Mouse (Mus musculus) hindbrain, postnatal 0 days (tissue): ENCODE measurements at regions not wholly inside any gene's neighbourhood (a gene's known extent, or its start where the extent isn't known, plus 50 kb on each side); places are given as distances from the start of the nearest gene placed in this dataset.
"Not testable (repeated sequence)": the region's sequence is repeated elsewhere in the genome, so short reads cannot be mapped to it uniquely, and the experiment has no call there.

Experiments used
- ATAC-seq: fragments of 200-750 bp; cut with Nextera tagmentation; 2 replicates; pipeline ENCODE4 v1.8.0; 2017; ENCODE audit warnings: mild to moderate bottlenecking, moderate TSS enrichment, moderate library complexity
- DNase-seq: peaks from one replicate; pipeline ENCODE4 v3.0.0-alpha.2; 2015; ENCODE audit warnings: low spot score
- H3K27ac ChIP-seq: fragments of 300-500 bp; sonication (generic); 2 replicates; pipeline ENCODE4 v1.5.1; 2014; ENCODE audit warnings: mild to moderate bottlenecking
- H3K27me3 ChIP-seq: fragments of 300-500 bp; sonication (generic); 2 replicates; pipeline ENCODE4 v1.6.1; 2014; ENCODE audit warnings: low read length, mixed read lengths; ENCODE audit not compliant: insufficient read depth
- H3K36me3 ChIP-seq: fragments of 300-500 bp; sonication (generic); 2 replicates; pipeline ENCODE4 v1.6.1; 2014; ENCODE audit warnings: low read length, mixed read lengths; ENCODE audit not compliant: insufficient read depth
- H3K4me1 ChIP-seq: fragments of 300-500 bp; sonication (generic); 2 replicates; pipeline ENCODE4 v1.6.1; 2014; ENCODE audit warnings: antibody characterized with exemption, low read length, mixed read lengths; ENCODE audit not compliant: insufficient read depth
- H3K4me2 ChIP-seq: fragments of 300-500 bp; sonication (generic); 2 replicates; pipeline ENCODE4 v1.6.1; 2014; ENCODE audit warnings: low read depth, mild to moderate bottlenecking, low read length, moderate library complexity, mixed read lengths
- H3K4me3 ChIP-seq: fragments of 300-500 bp; sonication (generic); 2 replicates; pipeline ENCODE4 v1.5.1; 2014; ENCODE audit warnings: low read length
- H3K9ac ChIP-seq: fragments of 300-500 bp; sonication (generic); replicated peaks from 2 replicates; pipeline ENCODE4 v1.6.1; 2014; ENCODE audit warnings: mild to moderate bottlenecking, low read length, moderate library complexity, mixed read lengths
- H3K9me3 ChIP-seq: fragments of 300-500 bp; sonication (generic); 2 replicates; pipeline ENCODE4 v1.6.1; 2016; ENCODE audit warnings: low read length, mixed read lengths
- CTCF ChIP-seq: IDR thresholded peaks from 2 replicates; pipeline ENCODE4 v1.5.1; 2016; ENCODE audit warnings: antibody characterized with exemption, control low read depth, low read depth
- WGBS: fragments of 180-500 bp; shearing (Covaris S2); extraction: QIAGEN DNeasy Blood & Tissue Kit; methylation state at CpG from one replicate; pipeline ENCODE4 v1.1.7; 2014; 5-methylcytosine and 5-hydroxymethylcytosine counted together

GRCm38 (mm10) chr4:7247244-7247643, 991.6 kb downstream of the Car8 start:
- TF ChIP-seq CTCF = no peak
- Histone ChIP-seq H3K4me1 (no peaks in the 10 kb centered on the region), H3K27me3 (no peaks in the 10 kb centered on the region), H3K36me3 (no peaks in the 10 kb centered on the region), H3K27ac (no peak overlapping the region), H3K9me3 (no peaks in the 10 kb centered on the region), H3K4me2 (no peak overlapping the region), H3K4me3 (no peak overlapping the region), H3K9ac (no peak overlapping the region)
- ATAC-seq (no peak), DNase-seq (no peak)
- 15% methylated on average over 4 of the region's 4 CpGs for WGBS

GRCm38 (mm10) chr4:7246828-7247227, 992.0 kb downstream of the Car8 start:
- H3K9ac ChIP-seq = no peak overlapping the region
- no peak for DNase-seq
- H3K27ac ChIP-seq = no peak overlapping the region
- no peak for TF ChIP-seq CTCF
- H3K36me3 ChIP-seq = no peaks in the 10 kb centered on the region
- H3K4me2 ChIP-seq = no peak overlapping the region
- ATAC-seq = no peak
- no peaks in the 10 kb centered on the region for H3K9me3 ChIP-seq
- H3K4me3 ChIP-seq = no peak overlapping the region
- no peaks in the 10 kb centered on the region for H3K27me3 ChIP-seq
- 24% methylated on average over 4 of the region's 4 CpGs for WGBS
- no peaks in the 10 kb centered on the region for H3K4me1 ChIP-seq

- no peak for ATAC-seq
- 94% methylated on average over 2 of the region's 2 CpGs for WGBS
- no peak for TF ChIP-seq CTCF
Measured at GRCm38 (mm10) chr4:7245653-7246052, 993.2 kb downstream of the Car8 start.

GRCm38 (mm10) chr4:7237848-7238247, 1001.0 kb downstream of the Car8 start:
- Histone ChIP-seq H3K4me1 (no peaks in the 10 kb centered on the region), H3K36me3 (no peaks in the 10 kb centered on the region), H3K9me3 (no peaks in the 10 kb centered on the region), H3K27ac (no peak overlapping the region), H3K4me3 (no peak overlapping the region), H3K4me2 (no peak overlapping the region), H3K27me3 (no peaks in the 10 kb centered on the region), H3K9ac (no peak overlapping the region)
- DNase-seq (no peak), ATAC-seq (no peak)
- 91% methylated on average over 3 of the region's 3 CpGs for WGBS
- no peak for TF ChIP-seq CTCF

More at GRCm38 (mm10) chr4:7245653-7246052, 993.2 kb downstream of the Car8 start:
- no peak overlapping the region for H3K4me3 ChIP-seq
- DNase-seq = no peak
- H3K4me1 ChIP-seq = no peaks in the 10 kb centered on the region
- H3K9me3 ChIP-seq = no peaks in the 10 kb centered on the region
- H3K4me2 ChIP-seq = no peak overlapping the region
- no peaks in the 10 kb centered on the region for H3K36me3 ChIP-seq
- no peak overlapping the region for H3K27ac ChIP-seq
- no peak overlapping the region for H3K9ac ChIP-seq
- H3K27me3 ChIP-seq = no peaks in the 10 kb centered on the region

- H3K36me3 ChIP-seq, DNase-seq, H3K27me3 ChIP-seq, H3K27ac ChIP-seq, H3K9ac ChIP-seq, ATAC-seq, H3K4me1 ChIP-seq, H3K4me2 ChIP-seq, H3K9me3 ChIP-seq, H3K4me3 ChIP-seq: not testable (repeated sequence)
- 98% methylated on average over 6 of the region's 6 CpGs for WGBS
Measured at GRCm38 (mm10) chr4:7234537-7234936, 1004.3 kb downstream of the Car8 start.

- H3K36me3 ChIP-seq = no peaks in the 10 kb centered on the region
- DNase-seq = peak; percentile 31
- H3K4me1 ChIP-seq = no peaks in the 10 kb centered on the region
- H3K9ac ChIP-seq = no peak overlapping the region
- no peak overlapping the region for H3K27ac ChIP-seq
- no peak for ATAC-seq
- no peak overlapping the region for H3K4me2 ChIP-seq
- WGBS = 45% methylated on average over 2 of the region's 2 CpGs
- H3K27me3 ChIP-seq = no peaks in the 10 kb centered on the region
- H3K4me3 ChIP-seq = no peak overlapping the region
- H3K9me3 ChIP-seq = no peaks in the 10 kb centered on the region
- TF ChIP-seq CTCF = no peak
Measured at GRCm38 (mm10) chr4:7228980-7229379, 1009.9 kb downstream of the Car8 start.

GRCm38 (mm10) chr4:7222922-7223321, 1015.9 kb downstream of the Car8 start:
- Histone ChIP-seq H3K27ac (no peak overlapping the region), H3K4me1 (no peaks in the 10 kb centered on the region), H3K4me2 (no peak overlapping the region), H3K4me3 (no peak overlapping the region), H3K27me3 (no peaks in the 10 kb centered on the region), H3K9me3 (no peaks in the 10 kb centered on the region), H3K36me3 (no peaks in the 10 kb centered on the region), H3K9ac (no peak overlapping the region)
- ATAC-seq (no peak), DNase-seq (no peak)
- 93% methylated on average over 3 of the region's 3 CpGs for WGBS
- TF ChIP-seq CTCF = no peak
